Mouse (Mus musculus) ES-CJ7 (cell line): ENCODE data around the gene Cpne2.

Experiments
- DNase-seq: peaks from one replicate; pipeline ENCODE4 v3.0.0; 2011; ENCODE audit warnings: low read depth, low spot score

Cpne2 gene

DNA sequence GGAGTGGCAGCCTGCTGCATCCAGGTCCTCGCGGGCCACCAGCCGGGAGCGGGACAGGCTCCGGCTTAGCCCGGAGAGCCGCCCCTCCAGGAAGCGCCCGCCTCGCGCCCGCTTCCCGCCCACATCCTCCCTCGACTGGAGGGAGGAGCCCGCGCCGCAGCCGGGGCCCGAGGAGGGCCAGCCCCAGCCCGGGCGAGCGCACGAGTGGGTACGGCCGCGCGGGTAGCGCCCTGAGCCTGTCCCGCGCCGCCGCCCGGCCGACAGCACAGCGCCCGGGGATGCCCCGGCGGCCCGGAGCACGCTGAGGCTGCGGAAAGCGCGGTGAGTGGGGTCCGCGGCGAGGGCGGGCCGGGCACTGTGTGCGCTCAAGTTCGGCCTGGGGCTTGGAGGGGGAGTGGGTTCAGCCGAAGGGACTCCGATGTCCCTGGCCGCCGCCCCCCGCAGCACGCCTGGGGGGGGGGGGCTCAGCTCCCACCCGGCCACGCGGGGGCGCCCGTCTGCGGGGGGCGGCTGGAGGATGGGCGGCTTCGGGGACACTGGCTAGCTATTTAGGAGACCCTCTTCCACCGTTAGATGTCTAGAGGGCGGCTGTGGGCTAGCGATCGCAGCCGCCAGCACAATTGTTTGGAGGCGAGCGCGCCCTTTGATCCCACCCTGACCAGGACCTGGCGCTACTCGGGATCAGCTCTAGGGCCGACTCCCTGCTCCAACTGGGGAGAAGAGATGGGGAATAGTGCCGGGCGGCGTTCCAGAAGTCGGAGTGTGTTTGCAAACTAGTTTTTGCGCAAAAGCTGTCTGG is at the start of gene Cpne2:
Gene Cpne2, plus strand, starts transcription at position 118 of the 799 bp plus-strand sequence.
- DNase-seq = peak; percentile 26

DNA sequence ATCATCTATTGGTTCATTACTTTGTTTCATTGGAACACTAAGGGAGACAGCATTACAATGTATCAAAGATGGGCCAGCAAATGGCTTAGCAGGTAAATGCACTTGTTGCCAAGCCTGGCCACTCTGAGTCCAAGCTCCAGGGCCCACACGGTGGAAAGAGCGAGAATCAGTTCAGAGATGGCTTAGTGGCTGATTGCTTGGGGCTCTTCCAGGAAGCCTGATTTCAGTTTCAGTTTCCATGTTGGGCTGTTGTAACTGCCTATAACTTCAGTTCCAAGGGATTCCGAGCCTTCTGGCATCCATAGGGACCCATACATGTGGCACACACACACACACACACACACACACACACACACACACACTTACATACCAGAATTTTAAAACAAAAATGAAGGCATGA is 47.5 kb upstream of the Cpne2 start:
- DNase-seq = no peak

DNA sequence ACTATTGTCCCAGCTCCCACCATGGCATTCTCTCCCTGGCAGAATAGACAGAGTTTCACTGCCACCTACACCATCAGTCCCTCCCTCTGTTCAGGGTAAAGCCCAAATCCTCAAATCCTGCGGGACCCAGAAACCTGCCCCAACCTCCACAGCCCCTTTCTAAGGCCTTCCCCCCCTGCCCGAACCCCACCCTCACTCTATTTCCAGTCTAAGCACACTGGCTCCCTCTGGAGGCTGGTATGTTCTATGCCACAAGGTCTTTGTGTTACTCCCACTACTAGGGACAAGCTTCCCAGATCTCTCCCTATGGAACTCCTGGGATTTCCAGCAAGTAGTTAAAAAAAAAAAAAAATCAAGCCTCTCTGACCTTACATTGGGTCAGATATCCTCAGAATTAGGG is 46.9 kb upstream of the Cpne2 start:
- DNase-seq = peak; percentile 83

DNA sequence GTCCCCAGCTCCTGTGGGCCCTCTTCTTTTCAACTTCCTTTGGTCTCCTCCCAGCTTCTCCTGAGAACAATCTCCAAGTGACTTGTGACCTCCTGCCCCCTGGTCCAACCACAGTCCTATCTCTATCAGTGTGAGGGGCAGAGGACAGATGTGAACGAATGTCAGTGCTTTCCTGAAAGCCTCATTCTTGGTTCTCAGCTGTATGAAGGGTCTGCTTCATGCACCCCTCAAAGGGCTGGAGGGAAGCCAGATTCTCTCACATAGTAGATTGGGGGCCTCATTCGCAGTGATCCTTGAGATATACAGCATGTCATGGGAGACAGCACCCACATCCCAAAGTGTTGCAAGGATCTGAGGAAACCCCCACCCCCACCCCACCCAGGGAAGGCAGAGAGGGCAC is 44.8 kb upstream of the Cpne2 start:
- no peak for DNase-seq

DNA sequence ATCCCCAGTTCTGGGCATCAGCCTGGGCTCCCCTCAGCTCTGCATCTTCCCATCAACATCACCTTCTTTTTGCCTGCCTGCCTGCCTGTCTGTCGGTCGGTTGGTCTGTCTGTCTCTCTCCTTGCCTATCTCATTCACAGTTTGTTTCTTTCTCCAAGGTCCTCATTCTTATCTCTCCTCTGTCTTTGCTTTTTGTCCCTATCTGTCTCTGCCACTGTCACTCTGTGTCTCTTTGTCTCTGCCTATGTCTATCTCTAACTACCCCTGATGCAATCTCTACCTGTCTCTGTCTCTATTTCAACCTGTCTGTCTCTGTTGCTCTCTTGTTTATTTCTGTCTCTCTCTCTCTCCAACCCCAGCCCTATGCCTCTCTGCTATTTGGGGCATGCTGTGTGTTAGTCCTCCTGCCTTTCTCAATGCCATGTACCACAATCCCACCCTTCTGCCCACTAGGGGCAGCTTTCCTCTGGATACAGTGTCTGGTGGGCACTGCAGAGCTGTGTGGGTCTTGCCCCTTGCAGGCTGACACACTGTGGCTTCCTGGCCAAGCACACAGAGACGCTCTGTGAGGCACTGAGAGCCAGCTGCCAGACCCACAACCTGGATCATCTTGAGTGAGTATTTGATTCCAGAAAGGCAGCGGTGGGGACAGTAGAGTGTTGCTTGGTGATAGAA is 42.8 kb upstream of the Cpne2 start:
- DNase-seq = no peak

DNA sequence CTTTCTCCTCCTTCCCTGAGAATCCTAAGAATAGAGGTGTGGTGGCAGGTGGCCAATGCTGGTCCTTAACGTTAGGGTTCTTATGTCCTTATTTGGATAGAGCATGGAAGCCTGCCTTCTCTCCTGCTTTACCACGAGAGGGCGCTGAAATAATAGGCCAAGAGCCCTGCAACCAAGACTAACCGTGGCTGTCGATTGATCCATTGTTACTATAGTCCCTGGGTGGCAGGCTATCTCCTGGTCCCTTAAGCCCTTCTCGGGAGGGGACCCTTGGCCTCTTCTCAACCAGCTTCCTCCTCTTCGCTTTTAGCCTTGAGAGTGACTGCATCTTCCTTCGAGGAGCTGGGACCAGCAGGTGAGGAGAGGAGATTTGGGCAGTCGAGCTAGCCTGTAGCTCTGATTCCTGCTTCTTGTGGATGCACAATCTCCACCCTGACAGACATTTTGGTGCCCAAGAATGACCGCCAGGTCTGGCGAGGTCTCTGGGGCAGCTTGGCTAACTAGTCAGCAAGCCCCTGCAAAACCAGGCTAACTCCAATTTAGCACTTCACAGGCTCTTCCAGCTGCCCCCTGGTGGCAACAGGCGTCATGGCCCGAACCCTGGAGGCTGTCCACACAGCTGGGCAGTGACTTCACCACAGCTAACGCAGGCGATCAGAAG is 40.6 kb upstream of the Cpne2 start:
- DNase-seq = peak; percentile 89

DNA sequence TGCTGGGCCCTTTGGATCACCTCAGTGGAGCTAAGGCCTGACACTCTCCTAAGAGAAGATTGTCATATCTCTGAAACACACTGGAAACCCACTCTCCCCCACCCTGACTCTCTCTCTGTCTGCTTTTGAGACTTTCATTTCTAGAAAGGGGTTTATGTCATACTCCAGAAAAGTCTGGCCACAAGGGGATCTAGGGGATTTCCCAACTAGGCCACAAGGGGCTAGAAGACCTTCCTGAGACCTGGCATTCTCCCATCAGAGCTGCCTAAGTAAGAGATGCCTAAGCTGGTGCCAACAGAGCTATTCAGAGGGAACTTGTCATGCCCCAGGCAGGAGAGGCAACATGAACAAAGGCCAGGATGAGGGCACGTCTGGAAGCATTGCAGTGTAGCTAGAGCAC is 39.5 kb upstream of the Cpne2 start:
- peak; percentile 43 for DNase-seq

DNA sequence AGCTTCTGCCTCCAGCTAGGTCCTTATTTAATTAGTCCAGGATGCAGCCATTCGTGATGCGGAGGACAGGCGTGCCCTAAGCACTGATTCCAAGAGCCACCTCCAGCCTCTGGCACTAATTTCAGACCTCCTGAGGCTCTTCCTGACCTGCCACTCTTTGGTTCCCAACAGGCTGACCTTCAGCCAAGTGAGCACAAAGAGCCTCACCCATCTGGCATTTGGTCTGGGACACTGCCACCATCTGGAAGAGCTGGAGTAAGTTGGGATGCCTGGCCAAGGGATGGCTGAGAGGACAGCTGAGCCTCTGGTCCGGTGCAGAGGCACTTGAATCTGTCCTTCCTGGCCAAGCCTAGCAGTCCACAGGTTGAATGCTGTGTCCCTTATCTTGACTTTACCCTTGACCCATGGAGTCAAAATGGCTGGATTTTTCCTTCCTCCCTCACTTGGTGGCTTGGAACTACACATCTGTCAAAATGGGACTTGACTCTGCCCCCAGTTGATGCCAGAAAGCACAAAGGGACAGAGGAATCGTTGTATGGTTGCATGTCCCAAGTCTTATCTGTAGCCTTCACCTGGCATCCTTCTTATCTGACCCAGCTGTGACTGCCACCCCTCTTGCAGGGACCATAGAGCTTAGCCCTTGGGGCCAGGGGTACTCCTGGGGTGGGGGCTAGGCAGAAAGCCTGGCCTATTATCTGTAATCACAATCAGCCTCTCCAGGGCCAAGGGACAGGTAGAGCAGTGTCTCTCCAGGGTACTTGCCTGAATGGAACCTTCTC is 17.2 kb upstream of the Cpne2 start:
- DNase-seq = no peak

DNA sequence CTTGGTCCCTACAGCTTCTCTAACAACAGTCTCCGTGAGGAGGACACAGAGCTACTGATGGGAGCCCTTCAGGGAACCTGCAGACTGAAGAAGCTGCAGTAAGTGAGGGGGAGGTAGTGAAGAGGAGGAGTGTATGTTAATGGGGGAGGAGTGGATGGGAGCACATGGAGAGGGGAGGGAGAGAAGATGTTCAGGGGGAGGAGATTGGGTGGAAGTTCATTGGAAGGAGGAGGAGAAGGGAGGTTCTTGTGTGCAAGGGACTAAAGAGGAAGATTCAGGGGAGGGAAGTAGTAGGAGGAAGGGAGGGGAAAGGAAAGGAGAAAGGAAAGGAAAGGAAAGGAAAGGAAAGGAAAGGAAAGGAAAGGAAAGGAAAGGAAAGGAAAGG is 16.6 kb upstream of the Cpne2 start:
- no peak for DNase-seq

DNA sequence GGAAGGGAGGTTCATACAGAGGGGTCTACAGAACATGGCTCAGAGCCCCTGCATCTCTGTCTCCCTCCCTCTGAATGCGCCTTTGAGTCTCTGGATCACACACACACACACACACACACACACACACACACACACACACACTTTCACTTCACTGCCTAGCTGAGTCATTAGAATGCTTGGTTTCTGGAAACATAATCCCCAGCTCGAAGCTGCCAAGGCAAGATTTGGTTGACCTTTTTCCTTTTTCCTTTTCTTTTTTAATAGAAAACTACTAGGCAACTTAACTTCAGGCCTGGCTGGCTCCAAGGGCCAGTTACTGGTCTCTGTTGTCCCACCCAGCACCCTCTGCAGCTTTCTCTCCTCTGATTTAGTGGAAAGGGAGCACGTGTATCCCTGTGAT is 16.0 kb upstream of the Cpne2 start:
- DNase-seq = no peak

DNA sequence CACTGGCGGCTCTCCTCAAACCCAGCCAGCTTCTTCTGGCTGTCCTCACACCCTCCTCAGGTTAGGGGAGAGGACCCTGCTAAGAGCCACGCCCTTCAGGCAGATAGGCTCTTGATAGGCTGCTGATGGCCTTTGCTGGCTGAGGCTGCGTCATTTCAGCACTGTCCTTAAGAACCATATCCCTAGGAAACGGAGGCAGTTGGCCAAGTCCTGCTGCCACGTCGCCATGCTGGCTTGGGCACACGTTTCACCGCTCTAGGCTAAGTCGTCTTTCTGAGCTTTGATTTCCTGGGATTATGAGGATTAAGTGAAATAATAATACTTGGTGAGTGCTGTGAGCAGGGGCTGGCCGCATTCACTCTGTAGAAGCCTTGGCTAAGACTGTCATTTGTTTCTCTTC is 14.5 kb upstream of the Cpne2 start:
- no peak for DNase-seq

DNA sequence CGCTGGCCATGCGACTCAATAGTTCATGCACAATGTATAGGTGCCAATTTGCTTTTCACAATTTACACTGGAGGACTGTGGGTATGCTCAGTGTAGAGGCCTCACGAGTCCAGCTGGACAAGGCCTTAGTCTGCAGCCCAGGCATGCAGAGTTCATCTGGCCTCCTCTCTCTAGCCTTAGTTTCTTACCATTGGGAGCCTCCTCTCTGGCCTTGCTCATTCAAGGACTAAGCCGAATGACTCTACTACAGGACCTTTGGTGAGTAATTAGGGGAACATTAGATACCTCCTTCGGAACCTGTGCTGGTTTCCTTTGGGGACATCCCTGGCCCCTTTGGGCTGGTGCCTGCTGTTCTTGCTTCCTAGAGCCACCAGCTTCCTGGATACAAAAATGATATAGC is 13.8 kb upstream of the Cpne2 start:
- DNase-seq = no peak

DNA sequence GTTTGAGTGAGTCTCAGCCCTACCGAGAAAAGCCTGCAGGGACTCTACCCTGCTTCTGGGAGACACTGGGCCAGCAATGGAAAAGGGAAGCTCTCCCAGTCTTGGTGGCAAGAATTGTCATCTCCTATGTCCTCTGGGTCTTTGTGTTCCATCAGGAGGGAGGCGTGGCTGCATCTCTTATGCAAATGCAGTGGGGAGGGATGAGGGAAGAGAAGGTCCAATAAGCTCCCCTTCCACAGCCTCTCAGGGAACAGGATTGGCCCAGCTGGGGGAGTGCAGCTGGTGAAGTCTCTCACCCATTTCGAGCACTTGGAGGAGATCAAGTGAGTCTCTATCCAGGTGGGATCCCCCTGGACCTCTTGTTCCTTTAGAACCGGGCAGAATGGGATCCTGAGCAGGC is 11.3 kb upstream of the Cpne2 start:
- DNase-seq = peak; percentile 47

DNA sequence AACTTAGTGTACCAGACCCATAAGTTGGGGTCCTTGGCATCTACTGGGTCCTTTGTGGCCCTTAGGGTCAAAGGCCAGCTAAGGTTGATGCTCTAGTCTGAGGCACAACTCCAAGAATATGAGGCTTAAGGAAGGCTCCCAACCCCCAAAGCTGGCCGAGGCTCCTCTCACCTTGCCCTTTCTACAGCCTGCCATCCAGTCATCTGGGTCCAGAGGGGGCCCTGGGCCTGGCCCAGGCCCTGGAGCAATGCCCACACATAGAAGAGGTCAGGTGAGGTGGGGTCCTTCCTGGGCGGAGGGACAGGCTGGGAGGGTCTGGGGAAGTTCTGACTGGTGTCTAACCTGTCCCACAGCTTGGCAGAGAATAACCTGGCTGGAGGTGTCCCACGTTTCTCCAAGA is 10.3 kb upstream of the Cpne2 start:
- DNase-seq = no peak

DNA sequence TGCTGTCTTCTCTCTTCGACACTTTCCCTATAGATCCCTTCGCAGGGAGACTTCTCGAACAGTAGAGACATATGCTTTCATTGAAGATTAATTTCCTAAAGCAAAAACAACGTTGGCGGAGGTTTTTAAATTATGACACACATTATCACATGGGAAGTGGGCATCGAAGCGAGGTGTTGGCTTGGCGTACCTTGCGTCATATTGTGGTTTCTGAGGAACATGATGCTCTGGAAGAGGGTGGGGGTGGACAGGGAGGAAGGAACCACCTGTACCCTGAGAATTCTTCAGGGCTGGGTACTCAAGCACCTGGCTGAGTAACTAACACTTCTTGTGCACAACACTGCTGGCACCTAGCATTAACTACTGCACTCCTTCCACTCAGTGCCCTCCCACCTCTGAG is 8.2 kb upstream of the Cpne2 start:
- DNase-seq = no peak

DNA sequence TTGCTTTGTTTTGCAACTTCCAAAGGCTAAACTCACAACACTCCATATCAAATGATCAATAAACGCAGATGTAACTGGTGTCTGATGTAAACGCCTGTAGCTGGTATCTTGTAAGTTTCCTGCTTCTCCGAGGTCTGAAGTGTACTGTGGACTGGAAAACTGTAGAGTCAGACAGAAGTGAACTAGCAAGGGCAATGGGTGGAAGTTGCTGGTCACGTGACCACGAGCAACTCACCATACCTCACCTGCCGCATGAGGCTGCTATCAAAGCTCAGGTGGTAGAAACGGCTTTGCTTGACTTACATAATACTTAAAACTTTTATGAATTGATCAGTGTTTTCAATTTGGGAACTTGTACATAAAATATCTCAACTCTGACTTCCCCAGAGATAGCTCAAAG is 5.6 kb upstream of the Cpne2 start:
- DNase-seq = no peak

DNA sequence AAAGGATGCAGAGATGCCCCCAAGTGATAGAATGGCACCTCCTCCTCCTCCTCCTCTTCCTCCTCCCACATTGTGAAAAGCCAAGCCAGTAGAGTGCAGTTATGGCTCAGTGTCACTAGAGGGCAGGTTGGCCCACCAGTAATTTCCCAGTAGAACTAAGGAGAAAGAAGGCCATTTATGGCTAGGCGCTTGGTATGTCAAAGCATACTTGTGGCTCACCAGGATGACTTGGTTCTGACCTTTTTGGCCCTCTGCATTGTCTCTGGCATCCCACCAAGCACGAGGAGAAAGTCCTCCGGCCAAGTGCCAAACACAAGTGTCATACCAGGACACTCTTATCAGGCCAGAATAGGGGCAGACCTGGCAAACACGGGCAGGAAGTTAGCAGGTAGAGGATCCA is 4.5 kb upstream of the Cpne2 start:
- peak; percentile 61 for DNase-seq

DNA sequence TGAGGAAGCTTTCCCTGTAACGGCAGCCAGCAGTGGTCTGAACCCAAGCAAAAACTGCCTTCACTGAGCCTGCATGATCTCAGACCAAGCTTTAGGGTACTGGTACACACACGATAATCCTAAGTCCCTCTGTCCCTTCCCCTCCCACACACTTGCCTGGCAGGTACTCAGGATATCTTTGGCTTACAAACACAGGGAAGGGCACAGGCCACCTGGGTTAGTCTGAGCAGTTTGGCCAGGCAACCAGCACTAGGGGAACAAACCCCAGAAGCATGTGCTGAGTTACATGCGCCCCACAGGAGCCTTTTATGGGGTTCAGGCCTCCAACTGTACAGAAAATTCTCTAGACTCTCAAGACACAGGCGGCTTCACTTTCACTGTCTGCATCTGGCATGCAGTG is 2.9 kb upstream of the Cpne2 start:
- no peak for DNase-seq

DNA sequence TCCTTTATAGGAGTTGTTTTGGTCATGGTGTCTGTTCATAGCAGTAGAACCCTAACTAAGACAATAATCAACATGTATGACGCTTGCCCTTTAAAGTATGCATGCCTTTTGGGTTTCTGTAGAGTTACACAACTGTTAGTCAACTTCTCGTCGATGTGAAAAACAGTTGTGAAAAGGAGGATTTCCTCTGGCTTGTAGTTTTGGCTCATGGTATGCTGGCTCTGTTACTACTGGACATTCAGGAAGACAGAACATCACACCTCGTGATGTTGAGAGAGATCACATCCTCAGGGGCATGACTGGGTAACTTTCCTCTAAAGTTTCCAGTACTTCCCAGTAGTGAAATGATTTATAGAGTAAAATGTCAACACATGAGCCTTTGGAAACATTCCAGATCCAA is 2.1 kb upstream of the Cpne2 start:
- DNase-seq = no peak

DNA sequence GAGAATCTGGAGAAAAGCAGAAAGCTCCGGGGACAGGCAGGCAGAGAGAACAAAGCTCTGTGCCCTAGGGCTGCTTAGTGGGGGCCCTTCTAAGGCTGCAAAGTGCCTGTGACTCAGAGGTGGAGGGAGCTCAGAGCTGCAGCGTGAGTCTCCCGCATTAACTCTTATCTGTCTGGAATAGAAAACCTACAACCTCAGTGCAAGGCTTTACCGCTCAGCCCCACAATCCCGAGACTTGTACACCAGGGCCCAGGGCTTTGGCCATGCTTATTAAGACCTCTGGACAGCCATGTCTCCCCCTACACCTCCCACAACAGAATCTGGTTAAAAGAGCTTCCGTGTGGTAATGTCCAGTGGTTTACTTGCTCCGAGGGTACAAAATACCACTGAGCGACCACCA is 790 bp upstream of the Cpne2 start:
- no peak for DNase-seq

DNA sequence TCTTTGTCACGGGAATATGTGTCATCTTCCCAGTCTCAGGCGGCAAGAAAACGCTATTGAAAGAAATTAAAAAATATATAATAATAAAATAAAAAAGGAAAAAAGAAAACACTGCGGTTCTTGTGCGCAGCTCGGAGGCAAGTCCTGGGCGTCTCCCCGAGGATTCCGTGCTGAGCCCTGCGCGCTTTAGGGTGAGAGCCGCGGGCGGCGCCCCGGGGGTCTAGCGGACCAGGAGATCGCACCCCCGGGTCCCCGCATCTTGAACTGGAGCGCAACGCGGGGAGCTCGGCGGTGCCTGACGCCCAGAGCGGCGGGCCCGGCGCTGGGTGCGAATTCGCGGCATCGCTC is 291 bp upstream of the Cpne2 start:
- DNase-seq = no peak

DNA sequence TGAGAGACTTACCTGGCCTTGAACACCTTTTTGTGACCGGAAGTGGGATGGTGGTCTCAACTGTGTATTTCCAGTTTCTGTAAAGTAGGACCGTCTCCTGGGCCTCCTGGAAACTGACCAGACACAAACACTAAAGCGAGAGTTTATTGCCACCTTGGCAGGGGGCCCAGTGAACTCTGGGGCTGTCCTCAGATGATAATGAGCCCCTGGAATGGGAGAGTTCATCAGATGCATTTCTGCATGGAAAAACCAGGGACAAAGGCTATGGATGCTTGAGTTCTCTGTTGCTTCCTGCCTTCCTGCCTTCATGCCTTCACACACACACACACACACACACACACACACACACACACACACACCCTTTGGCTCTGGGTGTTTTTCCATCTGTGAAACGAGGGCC is 1.8 kb downstream of the Cpne2 start:
- no peak for DNase-seq
